Mouse (Mus musculus) brain, embryonic 14.5 days (tissue): ENCODE data around the gene Opcml. TPM values are rescaled to one million over a fixed set of nuclear protein-coding genes. Genes with fewer than 3 reads are reported as not detected.

Experiments
- DNase-seq: peaks from one replicate; pipeline ENCODE4 v3.0.0-alpha.2; 2011; ENCODE audit warnings: low read depth
- CTCF ChIP-seq: fragments of 200-500 bp; IDR thresholded peaks from 2 replicates; pipeline ENCODE4 v1.5.1; 2012; ENCODE audit warnings: inconsistent platforms, mild to moderate bottlenecking, moderate library complexity, borderline replicate concordance; ENCODE audit not compliant: insufficient read depth, insufficient read length; ENCODE audit errors: extremely low read depth
- POLR2A ChIP-seq: fragments of 200-500 bp; IDR thresholded peaks from 2 replicates; pipeline ENCODE4 v1.6.1; 2012; ENCODE audit warnings: mild to moderate bottlenecking, inconsistent platforms, borderline replicate concordance; ENCODE audit not compliant: poor library complexity, insufficient read depth, insufficient read length, severe bottlenecking; ENCODE audit errors: extremely low read depth
- polyA plus RNA-seq: library from polyadenylated mRNA; depleted of rRNA; stranded (reverse); fragments of >200 nt; gene quantifications from 2 replicates; pipeline ENCODE4 v1.2.3, GENCODE M21; 2012; rRNA removed

Opcml gene
- 13.0 and 22.0 TPM in 2 replicates for polyA plus RNA-seq

DNA sequence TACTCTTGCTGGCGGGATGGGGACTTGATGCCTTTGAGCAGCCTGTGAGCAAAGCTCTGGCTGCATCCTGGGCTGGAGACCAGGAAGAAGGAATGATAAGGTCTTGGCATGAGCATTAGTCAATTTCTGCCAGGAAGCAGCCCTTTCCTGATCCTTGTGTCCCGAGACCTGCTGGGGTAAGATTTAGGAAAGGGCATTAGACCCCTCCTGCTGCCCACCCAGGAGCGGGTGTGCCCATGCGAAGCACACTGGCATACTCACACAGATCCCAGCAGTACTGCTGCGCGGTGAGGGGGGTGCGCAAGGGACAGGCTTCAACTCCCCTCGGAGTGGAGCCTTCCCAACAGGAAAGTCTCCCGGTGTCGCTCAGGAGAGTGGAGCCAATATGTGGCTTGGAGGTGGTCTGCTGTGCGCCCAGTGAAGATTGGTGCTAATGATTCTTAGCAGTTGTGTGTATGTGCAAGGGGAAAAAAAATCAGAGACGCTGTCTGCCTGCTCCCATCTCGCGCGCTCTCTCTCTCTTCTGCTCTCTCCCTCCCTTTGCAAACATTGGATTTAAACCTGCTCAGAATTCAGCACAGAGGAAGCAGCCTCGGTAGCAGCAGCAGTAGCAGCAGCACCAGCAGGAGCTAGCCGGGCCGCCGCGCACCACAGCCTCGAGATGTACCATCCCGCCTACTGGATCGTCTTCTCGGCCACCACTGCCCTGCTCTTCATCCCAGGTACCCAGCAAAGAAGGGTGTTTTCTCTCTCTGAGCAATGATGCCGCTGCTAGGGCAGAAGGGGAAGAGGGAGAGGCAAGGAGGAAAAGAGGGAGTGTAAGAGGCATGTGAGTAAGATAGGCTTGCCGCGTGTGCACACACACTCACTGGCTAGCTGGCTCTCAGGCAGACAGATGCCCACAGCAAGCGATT, at the start of gene Opcml:
TSS of gene Opcml (plus strand) at position 51 of the 914 bp plus-strand sequence.
- peak; percentile 90 for DNase-seq
- TF ChIP-seq POLR2A (no peak), CTCF (no peak)

DNA sequence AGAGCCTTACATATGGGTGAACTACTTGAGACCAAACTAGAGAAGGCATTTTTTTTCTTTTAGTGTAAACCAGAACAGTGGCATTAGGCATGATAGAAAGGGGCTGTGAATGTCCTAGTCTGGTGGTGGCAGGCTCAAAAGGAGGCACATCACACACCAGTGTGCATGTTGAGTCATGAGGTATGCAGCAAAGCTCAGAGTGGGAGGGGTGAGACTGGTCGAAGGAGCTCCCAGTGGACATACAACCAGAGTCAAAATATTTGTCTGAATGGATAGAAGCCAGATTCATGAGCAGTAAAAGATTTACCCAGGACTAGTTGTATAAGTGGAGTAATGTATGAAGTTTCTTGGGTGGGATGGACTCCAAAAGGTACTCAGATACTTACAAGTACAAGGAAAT, 31.9 kb upstream of the Opcml start:
- no peak for DNase-seq
- no peak for TF ChIP-seq CTCF
- TF ChIP-seq POLR2A = no peak

DNA sequence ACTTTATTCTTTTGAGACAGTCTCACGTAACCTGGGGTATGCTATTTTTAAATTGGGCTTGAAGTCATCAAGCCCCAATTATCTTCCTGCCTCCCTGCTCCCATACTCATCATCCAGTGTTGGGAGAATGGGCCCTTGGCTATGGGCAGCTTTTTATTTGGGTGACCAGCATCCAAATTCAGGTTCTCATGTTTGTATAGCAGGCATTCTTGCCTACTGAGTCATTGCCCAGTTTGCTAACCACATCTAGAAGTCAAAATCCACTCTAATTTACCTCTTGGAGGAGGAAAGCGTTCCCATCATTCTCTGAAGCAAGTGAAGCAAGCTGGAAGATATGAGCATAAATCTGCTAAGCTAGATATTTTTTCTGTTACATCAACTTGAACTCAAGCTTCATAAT, 29.4 kb upstream of the Opcml start:
- TF ChIP-seq CTCF (no peak), POLR2A (no peak)
- DNase-seq = no peak

DNA sequence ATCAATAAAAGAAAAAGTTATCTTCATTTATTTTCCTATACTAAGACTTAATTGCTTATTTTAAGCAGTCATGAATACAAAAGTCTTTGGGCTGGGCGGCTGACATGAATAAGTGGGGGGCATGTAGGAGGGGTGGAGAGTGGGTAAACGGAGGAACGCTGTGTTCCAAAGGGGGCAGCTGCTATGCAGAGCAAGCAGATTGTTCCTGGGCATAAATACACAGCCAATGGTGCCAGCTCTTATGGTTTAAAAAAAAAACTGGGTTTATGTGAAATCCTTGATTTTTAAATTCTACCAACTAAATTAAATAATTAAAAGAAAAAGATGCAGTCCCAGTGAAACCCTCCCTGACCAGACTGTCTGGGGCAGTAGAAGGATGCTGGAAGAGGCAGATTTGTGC, 24.1 kb upstream of the Opcml start:
- no peak for TF ChIP-seq POLR2A
- TF ChIP-seq CTCF = no peak
- peak; percentile 54 for DNase-seq

DNA sequence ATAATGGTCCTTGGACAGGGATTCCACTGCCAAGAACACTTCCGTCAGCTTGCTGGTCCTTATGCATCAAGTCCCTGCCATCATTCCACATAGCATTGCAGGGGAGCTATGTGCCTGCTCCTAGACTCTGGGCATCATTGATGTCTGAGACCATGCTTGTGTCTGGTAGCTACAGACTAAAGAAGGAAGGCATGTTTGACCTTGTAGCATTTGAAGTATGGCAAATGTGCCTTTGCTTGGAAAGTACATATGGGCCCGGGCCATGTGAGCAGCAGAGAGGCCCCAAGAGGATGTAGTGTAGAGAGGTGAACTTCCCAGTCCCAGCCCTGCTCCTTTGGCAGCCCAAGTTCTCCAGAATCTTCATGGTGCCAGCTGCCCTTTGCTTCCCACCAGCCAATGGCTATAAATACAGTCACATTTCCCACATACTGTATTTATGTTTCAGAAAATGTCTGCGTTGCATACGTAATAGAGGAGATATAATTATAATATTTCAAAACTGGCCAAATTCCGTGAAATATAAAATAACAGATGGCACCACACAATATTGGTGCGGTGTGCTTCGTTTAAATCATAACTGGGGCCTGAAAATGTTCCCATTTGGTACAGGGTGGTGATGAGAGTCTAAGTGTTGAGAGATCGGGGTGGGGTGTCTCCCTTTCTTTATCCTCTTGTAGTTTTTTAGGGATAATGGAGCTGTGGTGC, 23.2 kb upstream of the Opcml start:
- TF ChIP-seq POLR2A = no peak
- TF ChIP-seq CTCF = no peak
- DNase-seq = peak; percentile 14

DNA sequence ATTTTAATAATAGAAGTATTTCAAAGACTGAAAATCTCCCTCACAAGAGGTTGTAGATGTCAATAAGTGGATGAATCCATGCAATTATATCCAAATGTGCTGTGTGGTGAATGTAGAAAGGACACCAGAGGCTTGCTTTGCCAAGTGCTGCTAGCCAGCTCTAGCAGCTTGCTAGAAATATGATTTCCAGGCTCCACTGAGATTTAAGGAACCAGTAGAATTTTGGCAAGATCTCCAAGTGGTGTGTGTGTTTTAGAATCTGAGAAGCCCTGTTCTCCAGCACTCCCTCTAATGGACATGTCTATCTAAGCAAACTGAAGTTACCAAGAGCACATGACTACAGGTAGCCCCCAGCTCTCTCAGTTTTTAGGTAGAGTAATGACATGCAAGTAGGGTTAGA, 21.8 kb upstream of the Opcml start:
- DNase-seq = no peak
- no peak for TF ChIP-seq POLR2A
- TF ChIP-seq CTCF = no peak

DNA sequence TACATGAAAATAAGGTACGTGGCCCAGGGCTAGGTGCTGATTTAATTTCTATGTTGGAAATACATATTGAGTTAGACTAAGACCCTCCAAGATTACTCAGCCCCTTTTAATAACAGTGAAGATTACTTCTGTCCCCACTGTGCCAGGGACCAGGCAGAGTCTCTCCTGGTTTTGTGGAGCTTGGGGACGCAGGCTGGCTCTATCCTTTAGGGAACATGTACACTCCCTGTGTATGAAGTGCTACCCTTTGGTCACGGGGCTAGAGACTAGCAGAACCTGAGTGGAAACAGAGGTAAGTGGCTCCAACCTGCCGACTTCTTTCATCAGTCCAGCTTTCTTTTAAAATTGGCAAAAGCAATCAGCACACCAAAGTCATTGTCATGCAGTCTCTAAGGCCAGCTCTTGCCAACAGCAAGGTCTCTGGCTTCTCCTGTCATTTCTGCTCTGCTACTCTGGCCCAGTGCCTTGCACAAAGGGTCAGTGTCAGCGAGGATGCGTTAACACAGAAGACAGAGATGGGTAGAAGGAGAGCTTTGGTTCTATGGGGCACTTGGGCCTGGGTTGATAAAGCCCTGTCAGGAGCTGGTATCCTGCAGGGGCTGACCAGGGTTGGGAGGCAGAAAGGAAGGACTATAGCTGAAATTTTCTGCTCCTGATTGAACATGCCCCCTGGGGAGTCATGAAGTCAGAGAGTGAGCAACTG, 9.1 kb upstream of the Opcml start:
- no peak for DNase-seq
- TF ChIP-seq CTCF (no peak), POLR2A (no peak)

DNA sequence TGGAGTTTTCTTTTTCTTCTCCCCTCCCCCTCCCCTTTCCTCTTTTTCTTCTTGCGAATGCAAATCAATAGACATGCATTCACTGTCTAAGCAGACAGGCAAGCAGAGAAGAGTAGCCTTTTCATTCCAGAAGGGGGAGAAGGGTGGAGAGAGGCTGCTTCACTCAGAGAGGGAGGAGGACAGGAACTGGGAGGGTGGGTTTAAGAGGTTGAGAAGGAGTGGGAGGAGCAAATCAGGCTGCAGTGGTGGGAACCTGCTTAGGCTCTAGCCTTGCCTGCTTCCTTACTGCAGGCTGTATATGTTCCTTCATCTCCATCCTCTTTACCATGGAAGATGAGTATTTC, 8.6 kb upstream of the Opcml start:
- no peak; the same call in 1 of the 2 replicates for TF ChIP-seq CTCF
- TF ChIP-seq POLR2A = no peak

DNA sequence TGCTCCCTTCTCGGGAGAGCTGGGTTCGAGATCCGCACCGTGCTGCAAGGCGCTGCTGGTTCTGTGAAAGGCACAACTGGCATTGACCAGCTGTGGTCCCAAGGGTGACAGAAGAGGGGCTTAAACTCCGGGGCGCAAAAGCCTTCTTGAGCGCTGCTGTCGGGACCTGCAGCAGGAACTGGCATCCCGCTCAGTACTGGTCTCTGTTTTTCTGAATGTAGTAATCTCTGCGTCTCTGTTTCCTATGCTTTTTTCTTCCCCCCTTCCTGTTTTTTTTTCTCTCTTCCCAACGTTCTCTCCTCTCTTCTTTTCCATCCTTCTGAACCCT, 1.0 kb downstream of the Opcml start:
- DNase-seq = no peak
- TF ChIP-seq CTCF (no peak), POLR2A (no peak)

More for the DNA sequence above, 8.6 kb upstream of the Opcml start:
- DNase-seq = peak; percentile 68

DNA sequence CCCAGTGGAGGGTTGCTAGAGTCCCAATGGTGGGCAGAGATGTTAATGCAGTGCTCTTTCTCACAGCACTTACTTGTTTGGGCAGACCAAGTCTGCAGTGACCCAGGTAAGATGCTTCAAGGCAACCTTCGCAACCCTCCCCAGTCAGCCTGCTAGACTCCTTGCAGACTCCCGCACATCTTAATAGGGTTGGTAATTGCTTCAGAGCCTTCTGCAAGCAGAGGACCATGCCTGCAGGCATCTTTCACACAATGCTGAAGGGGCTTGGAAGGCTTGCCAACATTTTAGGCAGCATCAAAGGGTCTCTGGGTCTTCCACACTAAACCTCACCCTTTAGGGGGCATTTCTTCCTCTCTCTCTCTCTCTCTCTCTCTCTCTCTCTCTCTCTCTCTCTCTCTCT, 1.7 kb downstream of the Opcml start:
- peak; percentile 51 for DNase-seq
- no peak for TF ChIP-seq POLR2A
- TF ChIP-seq CTCF = no peak

DNA sequence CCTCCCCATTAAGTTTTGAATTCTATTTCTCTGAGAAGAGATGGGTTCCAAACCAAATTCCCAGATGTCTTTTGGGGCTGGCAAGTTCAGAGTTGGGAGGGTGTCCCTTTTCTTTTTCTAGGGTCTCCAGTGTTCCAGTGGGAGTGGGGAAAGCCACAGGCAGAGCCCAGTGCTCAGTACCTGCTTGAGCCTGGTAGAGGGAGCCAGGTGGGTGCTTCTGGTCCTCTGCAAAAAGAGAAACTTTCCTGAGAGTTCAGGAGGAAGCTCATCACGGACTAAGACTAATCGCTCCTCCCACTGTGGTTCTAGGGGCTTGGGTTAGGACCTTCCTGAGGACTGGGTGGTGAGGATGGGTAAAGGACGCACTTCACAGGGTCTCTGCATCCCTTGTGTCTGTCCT, 2.4 kb downstream of the Opcml start:
- peak; percentile 15; the same call in 1 of the 2 replicates for TF ChIP-seq CTCF
- TF ChIP-seq POLR2A = no peak
- no peak for DNase-seq
